Mouse (Mus musculus) adipocyte (in vitro differentiated cells): Measurements from ENCODE around the gene Col12a1.
A peak's percentile ranks its signal among the peaks of the same experiment; 100 is the strongest.

Source experiments
- DNase-seq: peaks from one replicate; pipeline ENCODE4 v3.0.0-alpha.2; 2016; ENCODE audit warnings: low spot score

Gene Col12a1

DNA sequence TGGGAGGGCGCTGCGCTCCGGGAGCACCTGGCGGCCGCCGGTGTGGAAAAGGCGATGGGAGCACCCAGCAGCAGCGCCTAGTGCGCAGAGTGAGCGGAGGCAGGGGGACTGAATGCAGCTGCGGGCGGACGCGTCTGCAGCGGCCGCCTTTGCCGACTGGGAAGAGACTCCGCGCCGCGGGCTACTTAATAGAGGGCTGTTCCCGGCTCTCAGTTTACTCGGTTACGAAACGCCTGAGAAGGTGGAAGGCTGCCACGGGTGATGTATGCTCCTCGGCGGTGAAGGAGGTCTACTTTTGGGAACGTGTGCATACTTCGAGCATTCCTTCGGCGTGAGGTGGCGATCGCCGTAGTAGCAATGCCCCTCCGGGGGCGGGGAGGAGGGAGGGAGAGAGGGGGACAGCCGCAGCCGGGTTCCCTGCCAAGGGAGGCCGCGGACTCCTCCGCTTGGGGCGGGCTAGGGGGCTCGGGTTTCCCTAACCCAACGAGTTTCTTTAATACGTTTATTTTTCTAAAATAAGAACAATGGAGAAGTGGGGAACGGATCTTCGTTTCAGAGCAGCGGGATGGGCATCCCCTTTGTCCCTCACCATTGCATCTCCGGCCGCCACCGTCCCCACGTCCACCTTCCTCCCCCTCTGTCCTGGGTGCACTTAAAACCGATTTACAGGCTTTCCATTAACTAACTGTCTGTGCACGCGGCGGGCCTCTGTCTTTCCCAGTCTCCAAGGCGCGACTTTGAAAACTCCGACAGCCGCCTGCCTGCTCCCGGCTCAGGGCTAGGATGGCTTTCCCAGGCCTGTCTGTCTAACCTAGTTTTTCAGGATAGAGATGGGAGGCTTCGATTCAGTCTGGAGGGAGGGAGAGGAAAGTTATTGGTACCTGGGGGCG, at the start of gene Col12a1:
Col12a1 (minus strand) TSS at position 351 of the 890 bp plus-strand sequence.
- DNase-seq = peak; percentile 15

DNA sequence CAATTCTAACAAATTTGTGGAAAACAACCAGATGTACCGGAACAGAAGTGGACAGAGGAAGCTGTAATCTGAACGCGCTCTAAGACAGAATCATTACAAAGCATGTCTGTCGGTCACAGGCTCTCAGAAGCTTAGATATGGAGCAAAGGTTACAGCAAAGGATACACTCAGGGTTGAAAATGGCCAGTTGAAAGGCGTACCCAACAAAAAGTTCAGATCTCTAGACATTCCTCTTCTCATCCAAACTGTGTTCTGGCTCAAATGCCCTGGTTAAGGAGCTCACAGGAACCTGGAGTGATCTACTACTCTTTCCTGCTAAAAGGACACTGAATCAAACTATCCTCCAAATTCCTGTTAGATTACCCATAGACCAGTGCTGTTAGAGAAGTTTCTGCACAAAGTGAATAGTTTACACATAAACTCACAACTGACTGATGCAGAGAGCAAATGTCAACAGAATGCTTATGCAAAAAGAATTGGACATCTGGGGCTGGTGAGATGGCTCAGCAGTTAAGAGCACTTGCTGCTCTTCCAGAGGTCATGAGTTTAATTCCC, 48.4 kb upstream of the Col12a1 start:
- no peak for DNase-seq

DNA sequence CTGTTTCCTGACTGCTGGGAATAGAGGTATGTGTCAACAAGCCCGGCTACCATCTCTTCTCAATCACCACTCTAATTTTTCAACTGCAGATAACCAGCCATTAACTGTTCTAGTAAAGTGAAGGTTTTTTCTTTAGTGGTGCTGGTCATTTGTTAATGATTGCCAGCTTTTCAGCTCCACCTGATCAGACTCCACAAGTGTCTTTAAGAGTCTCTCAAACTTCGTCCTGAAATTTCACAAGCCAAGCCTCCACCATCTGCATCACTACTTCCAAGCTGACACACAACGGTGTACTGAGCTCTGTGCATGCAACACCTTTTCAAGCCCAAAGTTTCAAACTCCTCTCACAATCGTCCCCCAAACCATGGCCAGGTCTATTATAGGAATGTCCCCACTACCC, 46.7 kb upstream of the Col12a1 start:
- DNase-seq = no peak

DNA sequence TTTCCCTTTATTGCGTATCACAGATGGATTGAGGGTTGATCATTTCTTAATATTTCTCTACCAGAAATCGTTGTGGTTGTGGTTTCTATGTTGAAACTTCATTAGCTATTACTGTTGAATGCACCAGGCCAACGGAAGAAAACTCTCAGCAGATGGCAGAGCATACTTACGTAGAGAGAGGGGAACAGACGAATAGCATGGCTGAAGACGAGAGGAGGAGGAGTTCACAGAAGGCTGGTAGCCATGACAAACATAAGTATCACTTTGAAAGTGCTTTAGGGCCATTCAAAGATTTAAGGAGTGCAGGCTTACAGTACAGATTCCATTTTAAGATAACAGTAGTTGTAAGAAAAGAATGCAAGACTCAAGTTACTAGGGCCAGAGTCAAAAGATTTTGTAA, 43.9 kb upstream of the Col12a1 start:
- DNase-seq = no peak

DNA sequence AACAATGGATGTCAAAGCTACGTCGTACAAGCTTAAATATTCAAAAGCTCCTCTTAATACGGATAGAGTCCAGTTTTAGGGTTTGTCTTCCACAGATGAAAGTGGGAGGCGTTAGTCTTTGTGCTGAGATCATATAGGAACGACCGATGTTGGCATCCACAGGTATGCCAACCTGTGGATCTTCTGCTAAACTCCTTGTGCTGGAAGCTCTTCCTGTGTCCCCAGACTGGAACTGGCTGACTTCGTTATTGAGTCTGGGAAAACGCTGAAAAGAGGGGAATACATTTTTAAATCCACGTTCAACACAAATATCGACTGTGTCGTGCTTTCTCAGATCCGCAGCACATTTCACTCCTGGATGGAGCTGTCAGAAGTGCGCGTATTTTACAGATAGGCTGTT, 41.4 kb upstream of the Col12a1 start:
- DNase-seq = no peak

DNA sequence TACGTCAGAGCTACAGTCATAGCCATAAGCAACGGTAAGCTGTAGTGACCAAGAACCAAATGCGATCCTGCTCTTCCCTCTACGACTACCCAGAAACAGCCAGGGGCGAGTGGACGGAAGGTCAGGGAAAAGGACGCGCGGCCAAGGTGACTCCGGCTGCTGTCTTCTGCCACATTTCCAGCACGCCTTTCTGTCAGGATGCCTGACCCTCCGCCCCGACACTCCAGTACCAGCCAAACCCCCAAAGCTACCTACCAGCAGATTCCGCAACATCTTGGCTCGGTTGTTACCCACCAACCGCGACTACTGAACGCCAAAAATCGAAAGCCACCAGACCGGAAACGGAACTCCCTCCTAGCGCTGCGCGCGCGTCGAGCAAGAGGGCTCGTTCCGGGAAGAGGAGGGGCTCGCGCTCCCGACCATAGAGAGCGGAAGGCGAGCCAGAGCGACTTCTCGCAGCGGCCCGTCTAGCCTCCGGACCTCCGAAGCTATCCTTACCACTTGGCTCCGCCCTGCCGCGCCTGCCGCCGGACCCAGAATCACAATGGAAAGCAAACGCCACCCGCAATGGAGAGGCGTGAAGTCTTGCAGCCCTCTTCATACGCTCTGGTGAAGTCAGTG, 40.9 kb upstream of the Col12a1 start, which contains the start of gene Cox7a2:
Cox7a2 (minus strand) TSS at position 494 of the 621 bp plus-strand sequence.
- peak; percentile 95 for DNase-seq

DNA sequence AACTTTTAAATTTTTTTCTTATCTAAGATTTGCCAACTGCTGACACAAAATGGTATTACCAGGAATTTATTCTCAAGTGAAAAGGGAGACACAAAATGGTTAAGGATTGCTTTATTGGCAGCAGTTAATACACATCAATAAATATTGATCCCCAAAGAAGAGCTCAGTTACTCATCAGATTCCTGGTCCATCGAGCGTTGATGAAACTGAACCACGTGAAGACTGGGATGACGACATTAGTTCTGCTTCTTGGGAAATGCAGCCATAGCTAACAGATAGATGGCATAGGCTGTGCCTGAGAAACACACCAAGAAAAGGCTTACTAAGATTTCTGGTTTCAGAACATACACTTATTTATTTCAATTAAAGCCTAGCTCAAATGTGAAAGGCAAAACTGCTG, 36.7 kb upstream of the Col12a1 start:
- no peak for DNase-seq

DNA sequence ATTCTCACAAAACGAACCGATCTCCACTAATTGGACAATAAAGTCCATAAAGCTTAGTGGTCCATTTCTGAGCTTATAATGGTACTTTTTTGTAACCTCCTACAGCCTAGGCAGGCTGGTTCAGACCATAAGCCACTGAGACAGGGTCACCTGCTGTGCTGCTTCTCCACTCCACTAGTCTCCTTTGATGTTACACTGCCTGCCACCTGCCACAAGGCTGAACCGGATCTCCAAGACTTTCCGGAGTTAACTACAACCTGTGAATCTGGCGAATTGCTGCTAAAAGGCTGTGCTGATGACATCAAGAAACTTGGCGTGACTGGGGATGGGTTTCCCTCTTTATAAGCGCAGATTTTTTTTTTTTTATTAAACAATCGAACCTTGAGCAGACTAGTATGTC, 33.2 kb upstream of the Col12a1 start:
- DNase-seq = no peak

DNA sequence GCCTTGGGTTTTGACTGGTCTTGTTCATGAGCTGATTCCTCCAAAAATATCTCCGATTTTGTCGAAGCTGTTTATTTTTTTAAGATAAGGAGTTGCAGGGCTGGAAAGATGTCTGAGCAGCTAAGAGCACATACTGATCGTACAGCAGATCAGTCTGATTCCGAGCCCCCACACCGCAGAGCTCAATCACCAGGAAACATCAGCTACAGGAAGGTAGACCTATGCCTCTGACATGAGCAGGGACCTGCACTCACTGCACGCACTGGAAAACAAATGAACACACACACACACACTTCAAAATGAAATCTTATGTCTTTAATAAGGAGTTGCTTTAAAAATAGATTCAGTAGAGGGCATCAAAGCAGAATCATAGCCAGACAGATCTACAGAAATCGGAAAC, 32.1 kb upstream of the Col12a1 start:
- DNase-seq = no peak

DNA sequence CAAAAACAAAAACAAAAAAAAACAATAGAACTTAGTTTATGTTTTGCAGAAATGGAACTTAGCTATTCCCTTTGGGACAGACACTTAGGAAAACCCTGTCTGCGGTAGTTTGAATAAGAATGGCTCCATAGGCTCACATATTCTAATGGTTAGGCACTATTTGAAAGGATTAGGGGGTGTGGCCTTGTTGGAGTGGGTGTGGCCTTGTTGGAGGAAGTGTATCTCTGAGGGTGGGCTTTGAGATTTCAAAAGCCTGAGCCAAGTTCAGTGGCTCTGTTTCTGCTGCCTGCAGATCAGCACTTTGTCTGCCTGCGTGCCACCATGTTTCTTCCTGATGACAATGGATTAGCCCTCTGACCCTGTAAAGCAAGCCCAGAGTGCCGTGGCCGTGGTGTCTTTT, 26.4 kb upstream of the Col12a1 start:
- no peak for DNase-seq

DNA sequence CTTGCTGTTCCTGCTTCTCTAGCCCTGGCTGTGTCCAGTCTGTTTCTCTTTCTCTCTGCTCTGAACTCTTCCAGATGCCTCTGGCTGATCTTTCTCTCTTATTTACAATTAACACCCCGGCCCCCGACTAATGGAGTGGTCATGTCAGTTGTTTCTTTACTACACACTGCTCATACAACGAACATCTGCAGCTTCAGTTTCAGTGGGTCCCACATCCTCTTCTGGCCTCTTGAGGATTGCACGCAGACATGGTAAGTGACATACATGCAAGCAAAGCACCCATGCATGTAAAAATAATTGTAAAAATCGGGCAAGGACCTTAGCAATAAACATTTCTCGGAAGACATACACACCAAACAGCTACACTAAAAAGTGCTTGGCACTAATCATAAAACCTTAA, 17.0 kb upstream of the Col12a1 start:
- no peak for DNase-seq

DNA sequence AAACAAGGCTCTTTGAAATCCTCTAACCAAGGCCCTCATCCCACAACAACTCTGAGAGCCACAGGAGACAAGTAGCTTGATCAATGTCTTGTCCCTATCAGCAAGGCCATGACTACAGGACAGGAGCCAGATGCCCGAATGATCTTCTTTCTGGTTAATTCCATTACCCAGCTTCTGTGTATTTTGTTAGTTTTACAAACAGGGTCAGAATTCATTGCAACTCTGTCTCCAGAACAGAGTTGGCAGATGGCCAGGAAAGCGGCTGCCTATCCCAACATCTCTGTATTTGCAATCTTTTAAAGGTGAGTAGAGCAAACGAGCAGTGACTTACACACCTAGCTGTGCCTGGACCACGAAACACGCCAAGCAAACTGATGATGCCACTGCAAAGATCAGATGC, 11.7 kb upstream of the Col12a1 start:
- DNase-seq = no peak

DNA sequence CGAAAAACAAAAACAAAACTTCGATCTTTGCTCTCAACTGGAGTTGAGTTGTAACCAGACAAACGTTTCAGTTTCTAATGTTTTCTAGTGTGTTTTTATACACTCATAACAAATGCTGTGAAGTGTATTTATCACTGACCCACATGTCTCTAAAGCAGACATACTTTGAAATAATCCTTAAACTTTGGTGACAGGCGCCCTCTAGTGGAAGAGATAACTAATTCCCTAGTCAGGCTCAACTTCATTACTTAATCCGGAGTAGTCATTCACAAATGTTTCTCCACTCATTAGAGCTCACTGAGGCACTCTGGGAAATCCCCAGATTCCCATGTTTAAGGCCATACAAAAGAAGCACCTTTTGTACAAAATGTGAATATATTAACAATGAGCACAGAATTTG, 4.5 kb upstream of the Col12a1 start:
- DNase-seq = peak; percentile 74

DNA sequence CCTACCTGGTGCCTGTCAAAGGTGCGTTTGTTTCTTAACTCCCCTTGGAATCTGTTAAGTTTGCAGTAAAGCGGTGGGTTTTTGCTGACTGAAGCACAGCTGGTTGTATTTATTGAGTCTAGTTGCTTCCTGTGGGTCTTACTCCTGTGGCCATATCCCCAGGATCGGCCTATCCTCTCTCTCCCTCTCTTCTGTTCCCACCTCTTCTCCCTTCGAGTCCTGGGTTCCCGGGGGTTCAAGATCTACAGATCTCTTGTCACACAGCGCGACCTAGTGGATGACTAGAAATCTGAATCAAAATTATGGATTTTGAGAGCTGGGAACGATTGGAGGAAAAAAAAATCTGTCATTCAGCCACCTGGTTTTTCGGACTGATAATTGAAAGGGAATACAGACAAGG, 2.4 kb upstream of the Col12a1 start:
- peak; percentile 59 for DNase-seq

DNA sequence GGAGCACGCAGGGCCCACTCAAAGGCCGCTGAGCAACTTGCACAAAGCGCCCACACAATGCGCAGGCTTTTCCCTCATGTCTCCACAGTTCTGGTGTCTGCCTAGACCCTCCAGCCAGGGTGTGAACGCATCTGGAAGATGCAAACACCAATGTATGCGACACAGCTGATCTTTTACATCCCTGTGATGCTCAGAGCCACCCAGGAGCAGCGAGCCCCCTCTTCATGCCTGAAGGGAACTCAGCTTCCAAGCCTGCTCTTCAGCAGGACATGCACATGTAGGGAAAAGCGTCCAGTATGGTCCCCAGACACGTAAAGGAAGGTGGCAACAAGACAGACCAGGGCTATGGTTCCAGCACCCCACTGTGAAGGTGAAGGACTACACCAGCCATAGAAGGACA, 1.5 kb upstream of the Col12a1 start:
- DNase-seq = no peak

DNA sequence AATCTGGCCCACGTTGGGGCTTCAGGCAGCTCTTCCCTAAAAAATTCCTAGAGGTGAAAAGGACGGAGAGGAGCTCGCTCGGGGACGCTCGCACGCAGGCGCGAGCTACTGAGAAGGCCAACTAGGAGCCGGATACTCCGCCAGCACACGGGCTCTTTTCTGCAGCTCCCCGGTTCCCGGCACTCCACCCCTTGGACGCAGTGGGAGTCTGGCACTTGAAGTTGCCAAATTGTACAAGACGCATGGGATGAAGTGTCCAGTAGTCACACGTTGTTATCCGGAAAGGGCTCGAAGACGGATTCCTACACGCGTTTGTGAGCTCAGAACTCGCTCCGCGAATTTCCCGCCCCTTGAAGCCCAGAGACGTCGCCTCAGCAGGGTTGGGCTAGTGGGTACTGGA, 820 bp upstream of the Col12a1 start:
- DNase-seq = no peak

DNA sequence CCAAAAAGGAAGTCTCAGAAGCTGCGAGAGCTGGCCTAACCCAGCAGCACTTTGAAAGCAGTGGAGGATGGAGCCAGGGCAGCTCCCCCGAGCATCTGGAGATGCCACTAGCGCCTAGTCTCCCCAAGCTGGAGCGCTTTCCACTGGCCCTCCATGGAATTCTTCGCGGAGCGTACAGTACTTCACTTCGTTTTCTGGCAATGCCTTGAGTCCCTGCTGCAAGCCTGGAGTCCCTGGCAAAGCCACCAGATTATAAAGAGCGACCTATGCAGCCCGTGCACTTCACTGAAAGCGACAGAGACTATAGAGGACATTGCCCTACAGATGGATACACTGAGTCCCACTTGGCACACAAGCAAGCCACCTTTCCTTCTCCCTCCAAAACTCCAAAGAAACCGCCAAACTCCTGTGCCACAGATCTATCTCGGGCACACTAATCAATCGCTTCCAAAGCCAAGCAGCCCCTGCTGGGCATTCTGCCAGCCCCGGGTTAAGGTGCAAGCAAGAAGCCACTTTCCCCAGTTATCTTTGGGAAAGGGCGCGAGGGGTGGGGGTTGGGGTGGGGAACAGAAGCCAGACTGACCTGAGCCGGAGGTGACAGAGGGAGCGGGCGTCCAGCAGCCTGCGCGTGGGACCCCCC, 675 bp downstream of the Col12a1 start:
- DNase-seq = no peak

DNA sequence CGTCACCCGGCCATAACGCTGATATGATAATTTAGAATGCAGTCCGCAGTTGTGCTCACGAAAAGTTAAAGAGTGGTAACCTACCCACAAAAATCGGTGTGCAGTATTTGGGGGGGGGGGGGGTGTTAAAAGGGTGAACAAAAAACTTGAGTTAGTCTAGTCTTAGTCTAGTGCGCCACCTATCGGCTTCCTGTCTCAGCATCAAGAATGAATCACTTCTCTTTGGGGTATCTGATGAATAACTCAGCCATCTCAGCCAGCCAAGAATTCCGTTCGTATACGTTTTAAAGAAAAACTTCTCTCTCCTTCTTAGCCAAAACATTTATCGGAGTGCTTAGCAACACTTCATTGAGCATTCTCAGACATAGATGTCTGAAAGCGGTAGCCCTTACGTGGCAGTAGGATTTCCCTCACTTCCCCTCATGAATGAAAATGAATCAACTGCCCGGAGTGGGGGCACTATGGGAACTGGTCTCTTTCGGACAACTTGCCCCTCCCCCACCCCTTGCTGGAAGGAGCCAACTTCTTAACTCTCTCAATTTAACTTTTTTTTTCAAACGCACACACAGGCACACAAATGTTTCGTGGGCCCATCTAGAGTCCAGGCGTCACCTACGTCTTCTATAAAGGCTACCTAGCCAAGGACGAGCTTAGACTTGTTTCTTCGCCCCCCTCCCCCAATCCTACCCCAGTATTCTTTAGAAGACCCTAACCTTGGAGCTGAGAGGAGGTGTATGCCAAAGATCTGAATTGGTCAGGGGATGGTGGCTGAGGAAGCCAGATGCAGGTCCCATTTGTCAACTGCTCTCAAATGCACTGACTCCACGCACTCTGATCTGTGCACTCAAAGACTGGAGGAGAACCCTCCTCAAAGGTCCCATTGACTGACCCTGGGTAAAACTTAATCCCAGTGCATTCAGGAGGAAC, 1.5 kb downstream of the Col12a1 start:
- peak; percentile 84 for DNase-seq

DNA sequence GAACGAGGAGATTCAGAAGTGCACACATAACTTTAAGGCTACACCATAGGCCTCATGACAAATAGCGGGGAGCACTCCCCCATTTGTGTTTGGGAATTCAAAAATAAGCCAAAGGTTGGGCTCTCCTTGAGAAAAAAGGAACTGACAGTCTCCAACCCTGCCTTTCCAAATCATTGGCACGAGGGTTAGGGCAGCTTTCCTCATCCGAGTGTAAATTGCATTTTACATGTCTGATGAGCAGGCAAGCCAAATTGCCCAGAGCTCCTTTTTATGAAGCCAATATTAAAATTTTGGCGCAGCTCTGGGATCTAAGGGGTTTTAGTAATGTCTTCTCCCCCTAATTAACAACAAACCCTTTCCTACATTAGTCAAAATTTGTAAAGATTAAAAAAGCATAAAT, 2.1 kb downstream of the Col12a1 start:
- peak; percentile 64 for DNase-seq

DNA sequence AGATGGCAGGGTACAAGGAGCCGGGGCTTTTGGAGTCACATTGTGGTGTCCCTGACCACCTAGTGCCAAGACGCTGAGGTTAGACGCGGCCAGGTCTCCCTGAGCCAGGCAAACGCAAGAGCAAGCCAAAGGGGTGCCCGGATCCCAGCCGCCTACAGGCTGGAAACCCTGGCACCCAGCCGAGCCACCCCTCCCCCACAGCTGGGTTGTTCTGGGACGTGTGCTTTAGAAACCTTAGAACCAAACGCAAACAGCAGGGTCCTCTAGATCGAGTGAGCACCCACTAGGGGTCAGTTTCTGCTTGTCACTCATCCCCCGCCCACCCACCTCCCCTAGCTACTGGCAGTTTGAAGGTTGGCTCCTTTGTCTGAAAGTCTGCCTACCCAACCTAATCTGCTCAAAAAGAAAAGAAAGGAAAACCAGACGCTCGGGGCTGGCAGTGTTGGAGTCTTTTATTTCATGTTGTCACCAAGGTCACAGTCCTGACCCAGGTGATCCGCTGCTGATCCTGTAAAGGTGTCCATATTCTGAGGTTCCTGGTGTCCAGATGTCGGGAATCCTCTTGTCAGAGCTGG, 4.1 kb downstream of the Col12a1 start:
- DNase-seq = no peak
